Mouse (Mus musculus) stomach, postnatal 0 days (tissue): ENCODE measurements around the gene Spata32.

Experiments
- CTCF ChIP-seq: IDR thresholded peaks from 2 replicates; pipeline ENCODE4 v1.5.1; 2016; ENCODE audit warnings: antibody characterized with exemption, low read depth, mild to moderate bottlenecking, moderate library complexity
- EP300 ChIP-seq: optimal IDR thresholded peaks from 2 replicates; pipeline ENCODE3; 2016; ENCODE audit warnings: antibody characterized with exemption

GRCm38 (mm10) chr11:103265856-103266255 lies 47.6 kb upstream of the Spata32 start:
- TF ChIP-seq EP300 (no peak), CTCF (no peak)
